Mouse (Mus musculus) heart, adult 8-10 months (tissue): Measurements from ENCODE around the gene Hoxa13. TPM values are rescaled to one million over a fixed set of nuclear protein-coding genes. Genes with fewer than 3 reads are reported as not detected.

Source experiments
- DNase-seq: peaks from one replicate; pipeline ENCODE4 v3.0.0; 2022; ENCODE audit warnings: low spot score
- total RNA-seq, 4 experiments: library from RNA; stranded (reverse); gene quantifications; 2 replicates each; pipeline ENCODE4 v1.2.4; 2022

Gene Hoxa13
- total RNA-seq, 4 experiments from 2014 or later = not detected

DNA sequence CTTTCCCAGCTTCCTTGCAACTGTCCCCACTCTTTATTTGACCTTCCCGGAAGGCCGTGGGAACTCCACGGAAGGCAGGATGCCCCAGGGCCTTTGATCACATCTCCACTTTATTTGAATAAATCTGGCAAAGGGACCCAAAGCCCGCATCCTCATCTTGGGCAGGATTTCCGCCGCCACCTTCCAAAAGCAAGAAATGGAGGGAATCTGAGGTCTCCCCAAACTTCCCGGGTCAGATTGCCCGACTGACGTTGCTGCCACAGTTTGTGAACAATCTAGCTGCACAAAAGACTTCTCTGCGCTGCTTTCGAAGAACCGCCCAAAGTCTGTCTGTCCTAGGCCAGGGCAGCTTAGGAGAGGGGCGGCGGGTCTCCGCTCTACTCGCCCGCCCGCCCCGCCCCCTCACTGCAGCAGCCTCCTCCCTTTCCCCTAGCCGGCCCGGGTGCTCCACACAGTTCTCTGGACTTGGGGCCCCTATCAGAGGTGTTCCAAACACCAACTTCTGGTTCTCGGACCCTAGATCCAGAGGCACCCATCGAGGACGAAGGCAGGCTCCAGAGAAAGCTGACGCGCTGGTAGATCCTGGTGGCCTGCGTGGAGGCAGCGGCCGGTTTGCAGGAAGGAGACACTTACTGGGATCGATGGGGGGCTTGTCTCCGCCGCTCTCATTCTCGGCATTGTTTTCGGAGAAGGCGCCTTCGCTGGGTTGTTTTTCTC is 35.6 kb downstream of the Hoxa13 start:
- no peak for DNase-seq

DNA sequence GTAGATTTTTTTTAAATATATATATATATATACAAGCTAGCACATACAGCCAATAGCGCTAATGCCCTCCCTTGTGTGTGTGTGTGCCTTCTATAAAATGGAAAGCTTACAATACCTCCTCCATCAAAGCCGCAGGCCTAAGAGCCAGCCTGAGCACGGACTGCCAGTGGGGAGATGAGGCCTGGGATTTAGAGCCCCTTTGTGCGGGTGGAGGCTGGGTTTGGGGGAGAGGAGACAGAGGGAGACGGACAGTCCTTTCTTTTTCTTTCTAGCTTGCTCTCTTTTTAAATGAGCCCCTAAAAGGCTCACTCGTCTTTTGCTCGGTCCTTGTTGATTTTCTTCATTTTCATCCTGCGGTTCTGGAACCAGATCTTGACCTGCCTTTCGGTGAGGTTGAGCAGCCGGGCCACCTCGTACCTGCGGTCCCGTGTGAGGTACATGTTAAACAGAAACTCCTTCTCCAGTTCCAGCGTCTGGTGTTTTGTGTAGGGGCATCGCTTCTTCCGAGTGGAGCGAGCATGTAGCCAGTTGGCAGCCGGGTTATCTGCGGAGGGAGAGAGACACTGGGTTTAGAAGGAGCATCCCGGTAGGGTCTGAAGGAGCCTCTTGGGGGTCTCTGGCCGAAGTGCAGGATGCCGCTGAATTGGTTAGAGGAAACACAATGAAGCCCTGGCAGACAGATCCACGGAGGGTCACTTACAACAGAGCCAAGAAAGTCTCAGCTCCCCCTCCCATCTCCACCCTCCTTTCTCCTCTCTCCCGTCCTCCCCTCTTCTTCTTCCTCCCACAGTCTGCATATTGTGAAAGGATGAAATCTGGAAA is 36.5 kb downstream of the Hoxa13 start:
- no peak for DNase-seq

DNA sequence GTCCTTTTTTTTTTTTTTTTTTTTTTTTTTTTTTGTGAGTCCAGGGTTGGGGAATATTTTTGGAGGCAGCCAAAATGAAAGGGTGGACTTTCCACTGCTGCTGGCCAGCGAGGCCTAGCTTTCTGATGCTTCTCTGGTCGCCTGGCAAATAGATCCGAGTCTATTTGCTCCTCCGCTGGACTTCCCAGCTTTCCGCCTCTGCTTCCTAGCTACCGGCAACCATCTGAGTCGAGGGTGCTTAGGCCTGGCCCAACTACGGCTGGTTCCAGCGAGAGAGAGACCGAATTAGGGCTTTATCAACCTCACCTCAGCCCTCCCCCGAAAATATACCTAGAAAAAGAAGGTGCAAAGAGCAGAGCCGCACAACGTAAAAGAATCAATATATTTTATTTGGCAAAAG is 38.0 kb downstream of the Hoxa13 start:
- DNase-seq = no peak

DNA sequence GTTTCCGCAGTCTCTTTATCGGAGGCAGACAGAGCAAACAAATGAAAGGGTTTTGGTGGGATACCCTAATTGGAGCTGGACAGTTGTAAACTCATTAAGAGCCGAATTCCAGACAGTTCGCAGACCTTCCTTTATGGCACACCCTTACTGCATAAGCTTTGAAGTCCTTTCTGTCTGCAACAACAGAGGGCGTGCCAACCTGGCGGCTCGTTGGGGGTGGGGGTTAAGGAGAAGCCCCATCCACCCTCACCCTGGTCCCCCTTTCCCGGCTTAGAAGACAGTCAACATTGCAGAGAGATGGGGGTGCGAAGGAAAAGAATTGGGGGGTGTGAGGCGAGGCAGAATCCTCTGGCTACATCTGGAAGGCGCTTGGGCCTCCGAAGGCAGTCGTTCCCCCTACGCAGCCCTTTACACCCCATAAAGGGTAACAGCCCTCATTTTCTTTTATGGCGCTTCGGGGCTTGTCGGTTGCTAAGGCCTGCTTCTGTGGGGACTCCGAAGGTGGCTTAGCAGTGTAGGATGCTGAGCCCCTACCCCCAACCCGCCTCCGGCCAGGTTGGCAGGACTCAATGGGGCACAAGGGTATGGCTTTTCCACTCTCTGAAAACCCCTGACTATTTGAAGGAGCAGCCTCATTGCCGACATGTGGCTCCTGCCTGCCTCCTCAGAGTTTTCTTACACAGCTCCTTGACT is 38.5 kb downstream of the Hoxa13 start:
- no peak for DNase-seq

DNA sequence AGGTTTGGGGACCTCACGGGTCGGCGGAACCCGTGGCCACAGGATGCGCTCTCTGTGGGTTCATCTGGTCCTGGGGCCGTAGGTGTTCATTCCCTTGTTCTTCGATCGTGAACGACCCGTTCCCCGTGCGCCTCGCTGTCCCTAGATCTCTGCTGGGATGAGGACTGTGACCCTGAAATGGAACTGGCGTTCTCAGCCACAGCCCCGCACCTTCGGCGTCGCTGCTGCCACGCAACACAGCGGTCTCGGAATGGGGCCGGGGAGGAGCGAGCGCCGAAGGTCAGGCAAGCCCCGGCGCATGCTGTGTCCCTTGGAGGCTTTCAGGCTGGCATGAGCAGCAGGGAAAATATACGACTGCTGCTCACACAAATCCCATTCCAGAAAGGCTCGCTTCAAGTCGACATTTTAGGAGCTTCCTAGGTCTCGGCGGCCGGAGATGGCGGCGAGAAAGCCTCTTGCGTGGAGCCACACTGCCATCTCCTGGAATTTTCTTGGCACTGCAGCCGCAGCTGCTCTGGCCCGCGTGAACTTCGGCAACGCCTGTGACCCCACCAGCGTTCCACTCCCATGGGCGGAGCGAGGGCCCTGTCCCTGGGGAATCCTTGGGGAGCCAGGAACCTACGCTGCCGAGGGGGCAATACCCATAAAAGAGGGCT is 39.2 kb downstream of the Hoxa13 start, which contains the start of gene Hoxa7:
Gene Hoxa7, minus strand, starts transcription at position 518 of the 656 bp plus-strand sequence.
- DNase-seq = peak; percentile 82

DNA sequence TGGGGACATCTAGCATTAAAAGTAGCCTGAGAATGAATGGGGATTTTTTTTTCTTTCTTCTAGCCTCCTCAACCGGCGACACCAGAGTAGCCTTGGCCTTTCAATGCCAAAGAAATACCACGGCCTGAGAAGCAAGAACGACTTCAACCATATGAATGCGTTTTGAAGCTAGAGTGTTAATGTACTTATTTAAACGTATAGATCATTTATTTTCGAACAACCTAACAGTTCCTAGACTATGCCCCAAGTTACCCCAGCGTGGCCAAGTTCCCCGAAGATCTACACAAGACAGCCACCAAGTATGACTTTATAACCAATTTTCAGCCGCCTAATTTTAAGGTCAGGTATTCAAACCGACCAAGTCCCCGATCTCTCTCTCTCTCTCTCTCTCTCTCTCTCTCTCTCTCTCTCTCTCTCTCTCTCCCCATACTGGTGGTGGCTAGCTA is 39.8 kb downstream of the Hoxa13 start:
- no peak for DNase-seq

DNA sequence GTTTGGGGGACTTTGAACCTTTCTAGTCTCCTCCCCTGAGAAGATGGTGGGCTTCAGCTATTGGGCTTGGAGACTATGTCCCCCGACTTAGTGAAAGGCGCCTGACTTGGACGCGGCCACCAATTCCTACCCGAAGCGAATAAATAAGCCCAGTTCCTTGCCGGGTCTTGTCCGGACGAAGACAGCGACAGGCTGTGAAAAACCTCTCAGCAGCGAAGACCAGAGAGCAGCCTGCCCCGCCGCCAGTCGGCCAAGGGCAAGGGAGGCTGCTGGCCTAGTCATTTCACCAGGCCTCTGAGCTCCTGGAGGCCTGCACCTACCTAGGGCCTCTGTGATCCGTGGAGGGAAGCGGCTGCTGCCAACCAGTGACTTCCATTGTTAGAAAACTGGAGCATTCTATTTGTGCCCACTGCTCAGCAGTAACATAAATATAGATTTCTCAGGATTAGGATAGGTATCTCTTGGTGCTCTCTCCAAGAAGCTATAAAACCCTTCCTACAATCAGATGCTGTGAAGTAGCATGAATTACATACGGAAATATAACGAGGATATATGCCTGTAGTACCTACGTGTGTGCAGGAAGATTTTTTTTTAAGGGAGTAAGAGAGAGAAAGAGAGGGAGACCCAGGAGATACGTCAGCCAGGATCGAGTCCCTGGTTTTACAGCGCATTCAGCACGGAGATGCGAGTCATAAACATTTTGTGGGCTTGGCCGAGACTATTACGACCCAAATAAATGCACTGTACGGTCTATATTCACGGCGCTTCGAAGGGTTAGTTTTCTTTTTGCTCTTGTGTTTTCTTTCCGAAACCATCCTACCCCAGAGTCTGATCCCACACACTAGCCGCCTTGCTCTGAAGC is 40.4 kb downstream of the Hoxa13 start:
- no peak for DNase-seq

DNA sequence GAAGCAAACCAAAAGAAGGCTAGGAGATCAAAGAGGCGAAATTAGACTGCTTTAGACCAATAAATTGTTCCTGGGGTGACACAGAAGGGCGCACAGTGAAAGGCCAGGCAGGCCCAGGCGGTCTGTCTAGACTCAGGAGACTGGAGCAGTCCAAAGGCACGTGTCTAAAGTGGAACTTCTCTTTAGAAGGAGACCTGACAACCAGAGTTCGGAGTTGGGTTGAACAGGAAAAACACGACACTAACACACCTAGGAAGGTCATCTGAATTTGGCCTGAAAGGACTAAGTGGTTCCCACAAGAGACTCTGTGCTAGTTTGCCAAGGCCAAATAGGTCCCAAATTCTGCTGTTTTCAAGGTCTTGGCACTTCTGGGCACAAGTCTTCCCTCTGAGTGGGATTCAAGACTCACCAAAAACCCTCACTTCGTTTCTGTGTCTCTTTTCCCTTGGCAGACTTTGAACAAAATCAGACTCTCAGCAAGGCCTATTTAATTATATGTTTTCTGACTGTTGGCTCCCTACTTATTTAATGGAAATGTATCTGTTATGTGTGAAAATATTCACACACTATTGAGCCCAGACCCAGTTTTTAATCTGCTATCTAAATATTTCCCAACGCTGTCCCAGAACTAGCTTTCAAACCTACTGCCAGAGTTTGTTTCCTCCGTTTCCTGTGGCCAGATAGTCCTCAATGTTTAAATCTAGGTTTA is 41.3 kb downstream of the Hoxa13 start:
- DNase-seq = no peak

DNA sequence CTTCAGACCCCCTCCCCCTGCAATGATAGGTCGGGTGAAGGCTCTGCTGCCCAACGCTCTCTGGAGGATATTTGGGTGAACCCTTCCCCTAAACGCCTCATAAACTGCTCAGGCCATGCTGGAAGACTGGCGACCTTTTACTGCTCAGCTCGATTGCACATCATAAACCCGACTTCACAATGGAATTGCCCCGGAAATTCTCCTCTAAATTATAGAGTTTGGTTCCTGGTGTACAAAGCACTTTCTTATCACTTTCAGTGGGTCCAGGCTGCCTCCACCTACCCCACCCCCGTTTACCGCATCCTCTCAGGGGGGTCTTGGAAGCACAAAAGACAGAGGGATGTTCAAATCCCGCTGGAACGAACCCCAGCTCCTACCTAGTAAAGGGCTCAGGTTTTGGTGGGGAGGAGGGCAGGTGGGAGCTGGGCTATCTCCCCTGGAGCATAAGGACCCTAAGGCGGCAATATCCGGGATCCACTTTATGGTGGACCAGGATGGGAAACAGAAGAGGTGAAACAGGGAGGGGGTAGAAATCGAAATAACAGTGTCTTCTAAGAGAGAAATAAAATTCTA is 42.0 kb downstream of the Hoxa13 start:
- DNase-seq = no peak

DNA sequence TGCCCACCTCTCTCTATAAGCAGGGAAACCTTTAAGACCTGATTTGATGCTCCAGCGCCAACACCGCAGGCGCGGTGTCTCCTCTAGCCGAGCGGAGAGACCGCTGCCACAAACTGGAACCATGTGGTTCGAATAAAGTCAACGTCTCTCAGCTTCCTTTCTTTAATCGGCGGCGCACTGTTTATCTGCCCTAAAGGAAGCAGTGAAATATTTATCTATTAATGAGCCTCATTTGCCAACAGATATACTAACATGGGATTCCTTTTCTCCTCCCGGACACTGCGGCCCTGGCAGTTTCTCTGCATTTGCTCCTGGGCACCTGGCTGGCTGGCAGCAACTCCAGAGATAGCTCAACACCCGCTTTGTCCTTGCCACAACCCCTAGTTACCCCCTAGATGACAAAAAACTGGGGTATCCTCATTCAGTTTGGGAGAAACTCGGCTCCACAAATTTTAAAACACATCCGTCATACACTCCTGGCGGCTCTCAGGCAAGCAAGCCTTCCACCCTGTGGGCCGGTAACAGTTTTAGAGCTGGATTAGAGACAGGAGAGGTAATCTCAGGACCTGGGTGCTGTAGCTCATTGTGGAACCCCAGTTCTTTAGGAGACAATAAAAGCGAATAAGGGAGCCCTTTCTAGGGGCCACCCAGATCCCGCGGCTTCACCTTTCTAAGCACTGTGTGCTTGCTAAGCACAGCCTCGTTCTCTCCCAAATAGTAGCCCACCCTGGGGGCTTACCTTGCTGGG is 42.6 kb downstream of the Hoxa13 start:
- no peak for DNase-seq

DNA sequence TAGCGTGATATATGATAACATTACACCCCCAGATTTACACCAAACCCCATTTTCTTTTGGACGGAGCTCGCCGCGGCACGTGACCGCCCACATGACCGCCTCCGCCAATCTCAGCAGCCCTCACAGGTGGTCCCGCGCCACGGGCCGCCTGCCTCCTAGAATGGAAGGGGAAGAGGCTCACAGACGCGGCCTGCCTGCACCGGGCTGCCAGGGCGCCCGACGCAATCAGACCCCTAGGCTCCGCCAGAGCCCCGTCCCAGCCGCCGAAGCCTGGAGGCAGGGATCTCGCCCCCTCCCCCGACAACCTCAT is 43.3 kb downstream of the Hoxa13 start:
- no peak for DNase-seq

DNA sequence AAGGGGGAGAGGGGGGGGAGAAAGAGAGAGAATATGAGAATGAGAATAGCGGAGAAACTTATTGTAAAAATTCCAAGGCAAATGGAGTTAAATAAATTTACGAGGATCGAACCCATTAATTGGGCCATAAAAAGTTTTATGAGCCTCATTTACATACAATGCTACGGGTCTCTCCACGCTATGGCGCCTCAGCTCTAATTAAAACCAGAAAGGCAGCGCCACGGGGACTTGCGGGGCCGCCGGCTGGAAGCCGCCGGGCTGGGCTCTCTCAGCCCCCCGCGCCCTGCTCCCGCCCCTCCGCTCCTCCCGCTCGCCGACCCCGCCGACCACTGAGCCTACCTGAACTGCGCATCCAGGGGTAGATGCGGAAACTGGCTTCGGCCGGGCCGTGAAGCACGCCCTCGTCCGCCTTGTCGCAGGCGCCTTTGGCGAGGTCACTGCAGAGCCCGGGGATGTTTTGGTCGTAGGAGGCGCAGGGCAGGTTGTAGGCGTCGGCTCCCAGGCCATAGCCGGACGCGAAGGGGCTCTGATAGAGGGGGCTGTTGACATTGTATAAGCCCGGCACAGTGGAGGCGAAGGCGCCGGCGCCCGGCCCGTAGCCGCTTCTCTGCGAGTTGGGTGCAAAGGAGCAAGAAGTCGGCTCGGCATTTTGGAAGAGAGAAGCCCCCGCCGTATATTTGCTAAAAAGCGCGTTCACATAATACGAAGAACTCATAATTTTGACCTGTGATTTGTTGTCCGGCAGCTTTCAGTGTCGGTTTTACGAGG is 43.8 kb downstream of the Hoxa13 start:
- no peak for DNase-seq

DNA sequence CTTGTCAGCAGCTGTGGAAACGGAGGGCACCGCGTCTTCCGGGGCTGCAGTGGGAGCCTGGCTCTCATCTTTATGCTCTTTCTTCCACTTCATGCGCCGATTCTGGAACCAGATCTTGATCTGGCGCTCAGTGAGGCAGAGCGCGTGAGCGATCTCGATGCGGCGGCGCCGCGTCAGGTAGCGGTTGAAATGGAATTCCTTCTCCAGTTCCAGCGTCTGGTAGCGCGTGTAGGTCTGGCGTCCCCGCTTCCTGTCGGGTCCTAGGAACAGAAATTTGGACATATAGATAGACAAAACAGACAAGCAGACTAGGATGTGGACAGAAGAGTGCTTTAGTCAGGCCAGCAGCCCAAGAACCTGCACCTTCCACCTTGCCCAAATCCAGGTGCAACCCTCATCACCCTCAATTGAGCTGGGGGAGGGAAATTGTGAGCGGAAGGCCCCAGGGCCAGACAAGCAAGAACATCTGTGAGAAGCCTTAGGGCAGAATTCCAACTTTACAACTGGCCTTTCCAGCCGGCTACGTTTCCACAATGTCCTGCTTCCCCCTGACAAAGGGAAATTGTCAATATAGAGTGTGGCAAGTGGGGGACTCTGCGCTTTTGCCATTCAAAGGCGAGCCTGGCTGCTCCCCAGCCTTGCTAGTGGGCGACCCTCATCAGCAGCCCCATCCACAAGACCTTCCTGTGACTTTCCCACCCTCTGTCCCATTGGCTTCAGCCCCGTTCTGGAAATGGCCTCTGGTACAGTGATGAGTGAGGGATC is 44.7 kb downstream of the Hoxa13 start:
- no peak for DNase-seq

DNA sequence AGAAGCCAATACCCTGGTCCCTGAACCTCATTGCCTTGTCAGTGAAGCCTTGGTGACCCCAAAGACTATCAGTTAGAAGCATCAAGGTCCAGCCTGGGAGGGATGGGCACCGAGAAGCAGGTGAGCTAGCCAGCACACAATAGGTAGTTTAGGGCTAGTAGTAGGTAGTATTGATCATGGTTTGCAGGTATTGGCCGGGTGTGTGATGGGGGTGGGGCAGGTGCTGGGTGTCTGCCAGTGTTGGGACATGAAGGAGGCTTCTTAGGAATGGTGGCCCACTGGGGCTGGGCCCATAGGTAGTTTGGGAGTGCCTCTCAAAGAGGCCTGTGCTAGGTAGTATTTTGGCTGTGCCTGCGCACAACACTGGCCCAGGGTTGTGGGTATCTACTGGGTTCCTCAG is 45.6 kb downstream of the Hoxa13 start:
- DNase-seq = no peak

DNA sequence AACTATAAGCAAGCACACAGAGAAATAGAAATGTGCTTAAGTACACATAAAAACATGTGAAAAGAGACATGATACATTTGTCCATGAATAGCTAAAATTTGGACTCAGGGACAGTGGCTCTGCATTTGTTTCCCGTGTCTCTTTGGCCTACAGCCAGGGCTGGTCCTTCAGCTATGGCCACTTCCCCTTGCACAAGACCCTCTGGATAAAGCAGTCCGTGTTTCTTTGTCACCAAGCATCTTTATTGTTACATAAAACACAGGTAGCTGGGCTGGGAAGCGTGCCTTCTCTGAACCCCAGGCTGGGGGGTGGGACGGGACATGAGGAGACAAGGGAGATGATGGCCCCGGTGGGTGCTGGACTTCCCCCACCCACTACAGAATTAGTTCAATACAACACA is 46.4 kb downstream of the Hoxa13 start:
- DNase-seq = no peak

DNA sequence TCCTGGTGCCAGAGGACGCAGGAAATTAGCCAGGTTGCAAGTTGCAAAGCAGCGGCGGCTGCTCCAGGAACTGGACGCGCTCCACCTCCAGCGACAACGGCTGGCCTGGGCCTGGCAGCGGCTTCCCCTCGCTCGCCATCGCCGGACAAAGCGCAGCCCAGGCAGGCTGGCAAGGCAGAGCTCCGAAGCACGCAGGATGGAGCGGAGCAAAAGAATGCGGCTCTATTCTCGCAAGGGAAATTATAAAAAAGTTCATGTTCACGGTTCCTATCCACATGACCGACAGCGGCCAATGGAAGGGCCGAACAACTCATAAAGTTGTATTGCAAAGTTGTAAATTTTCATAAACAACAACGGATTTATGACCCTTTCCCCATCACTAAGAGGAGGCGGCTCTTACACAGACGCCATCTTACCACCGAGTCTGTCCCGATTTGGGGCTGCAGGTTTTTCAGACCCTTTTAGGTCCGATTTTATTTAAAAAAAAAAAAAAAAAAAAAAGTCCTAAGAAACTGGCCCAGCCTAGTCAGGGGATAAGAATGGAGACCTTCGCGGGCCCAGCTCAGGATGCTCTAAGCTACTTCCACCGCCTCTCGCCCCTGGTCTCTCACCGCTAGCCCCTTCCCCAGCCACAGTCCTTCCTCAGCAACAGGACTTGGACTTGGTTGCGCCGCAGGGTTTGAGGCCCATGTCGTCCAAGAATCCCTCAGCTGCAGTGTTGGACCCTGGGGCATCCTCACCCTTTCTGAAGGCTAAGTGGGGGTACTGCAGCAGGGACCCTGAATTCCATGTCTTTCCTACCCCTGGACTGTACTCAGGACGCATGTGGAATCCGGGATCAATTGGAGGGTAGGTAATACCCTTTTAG is 47.3 kb downstream of the Hoxa13 start, which contains the start of the genes Hoxa3 and Gm28308:
Gene Hoxa3, minus strand, starts transcription at position 218 of the 868 bp plus-strand sequence.
Gene Gm28308, minus strand, starts transcription at position 221 of the 868 bp plus-strand sequence.
- DNase-seq = no peak
